Mouse (Mus musculus): ENCODE measurements around the gene Skp1a. TPM values are rescaled to one million over a fixed set of nuclear protein-coding genes. Genes with fewer than 3 reads are reported as not detected.

The Skp1a gene
- polyA plus RNA-seq, 1 experiment from 2014 or later = 790 TPM

DNA sequence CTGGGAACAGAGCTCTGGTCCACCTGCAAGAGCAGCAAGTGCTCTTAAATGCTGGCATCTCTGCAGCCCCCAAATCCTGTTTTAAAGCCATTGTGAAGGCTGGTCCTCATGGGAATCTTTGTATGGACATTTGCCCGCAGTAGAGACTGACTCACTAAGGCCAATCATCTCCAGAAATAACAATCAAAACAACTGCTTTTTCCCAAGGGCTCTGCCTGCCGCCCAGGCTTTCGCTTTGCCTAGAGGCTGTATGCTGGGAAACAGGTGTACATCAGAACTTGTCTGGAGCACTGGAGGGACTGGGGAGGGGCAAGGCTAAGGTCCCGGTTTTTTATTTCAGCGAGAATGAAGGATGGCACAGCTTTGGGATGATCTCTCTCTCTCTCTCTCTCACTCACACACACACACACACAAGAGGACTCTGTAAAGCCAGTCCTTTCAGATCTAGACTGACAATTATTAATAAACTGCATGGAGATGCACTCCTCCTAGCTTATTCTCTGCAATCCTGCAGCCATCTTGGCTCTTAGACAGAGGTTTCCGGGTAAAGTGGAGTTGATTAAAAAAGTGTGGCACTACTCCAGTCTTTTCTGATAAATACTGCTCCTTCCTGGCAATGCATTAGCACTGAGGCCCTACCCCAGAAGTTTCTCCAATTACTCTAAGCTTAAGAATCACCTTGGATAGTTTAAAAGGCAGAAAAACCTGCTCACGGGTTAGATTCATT is 2.9 kb upstream of the Skp1a start:
- H3K27me3 ChIP-seq = peaks cover 7% of the 10 kb centered on the region; the same call in 1 of the 2 replicates
- H3K4me3 ChIP-seq (replicated peaks) = no peak overlapping the region
- H3K4me1 ChIP-seq = peaks cover 23% of the 10 kb centered on the region
- H3K9ac ChIP-seq = no peak overlapping the region
- H3K27ac ChIP-seq = no peak overlapping the region
- H3K36me3 ChIP-seq = no peaks in the 10 kb centered on the region
- no peak for ATAC-seq (replicated peaks; ENCODE audit: low FRiP score)
- H3K4me2 ChIP-seq = no peak overlapping the region
- WGBS = 82% methylated on average over 7 of the region's 7 CpGs
- H3K9me3 ChIP-seq (replicated peaks) = no peaks in the 10 kb centered on the region

DNA sequence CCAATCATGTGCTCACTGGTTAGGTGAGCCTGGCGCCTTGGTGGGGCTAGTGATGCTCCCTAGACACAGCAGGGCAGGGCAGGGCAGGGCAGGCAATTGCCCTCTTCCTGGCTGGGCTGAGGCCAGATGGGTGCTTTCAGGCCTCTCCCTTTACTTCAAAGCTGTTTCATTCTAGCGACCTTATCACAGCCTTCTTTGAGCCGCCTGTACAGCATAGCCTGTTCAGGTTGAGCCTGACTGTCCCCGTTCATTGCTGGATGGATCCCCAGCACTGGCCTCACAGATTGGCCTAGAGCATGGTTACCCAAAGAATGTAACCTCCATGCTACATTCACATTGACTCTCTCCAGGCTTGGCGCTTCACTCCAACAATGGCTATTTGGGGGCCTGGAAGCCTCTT is 1.1 kb upstream of the Skp1a start:
- WGBS = 42% methylated on average over 5 of the region's 5 CpGs
- Histone ChIP-seq H3K9me3 (replicated peaks) (no peaks in the 10 kb centered on the region), H3K9ac (peak overlapping the region; percentile 95; the same call in 1 of the 2 replicates), H3K4me2 (peak overlapping the region; percentile 71), H3K27ac (peak overlapping the region; percentile 99), H3K36me3 (peaks cover 2% of the 10 kb centered on the region; the same call in 1 of the 2 replicates), H3K27me3 (no peaks in the 10 kb centered on the region), H3K4me1 (peaks cover 21% of the 10 kb centered on the region), H3K4me3 (replicated peaks) (peak overlapping the region; percentile 72)
- no peak for ATAC-seq (replicated peaks; ENCODE audit: low FRiP score)

- H3K9me3 ChIP-seq (replicated peaks) = no peaks in the 10 kb centered on the region
- peak overlapping the region; percentile 72 for H3K4me3 ChIP-seq (replicated peaks)
- 10% methylated on average over 3 of the region's 3 CpGs for WGBS
- peaks cover 26% of the 10 kb centered on the region for H3K36me3 ChIP-seq
- no peak for ATAC-seq (replicated peaks; ENCODE audit: low FRiP score)
- H3K4me2 ChIP-seq = peak overlapping the region; percentile 71
- peaks cover 21% of the 10 kb centered on the region for H3K4me1 ChIP-seq
- peak overlapping the region; percentile 95 for H3K9ac ChIP-seq
- H3K27ac ChIP-seq = 0 out of 2 replicates have a peak overlapping the region, but pooled peaks have one; percentile 99
- no peaks in the 10 kb centered on the region for H3K27me3 ChIP-seq
Measured at GRCm38 (mm10) chr11:52233043-52233653, 1.4 kb downstream of the Skp1a start.

GRCm38 (mm10) chr11:52233906-52234305 is 2.1 kb downstream of the Skp1a start:
- Histone ChIP-seq H3K4me3 (replicated peaks) (peak overlapping the region; percentile 72; the same call in 1 of the 2 replicates), H3K36me3 (peaks cover 33% of the 10 kb centered on the region), H3K9ac (no peak overlapping the region), H3K4me1 (peaks cover 21% of the 10 kb centered on the region), H3K27ac (no peak overlapping the region), H3K27me3 (no peaks in the 10 kb centered on the region), H3K9me3 (replicated peaks) (no peaks in the 10 kb centered on the region), H3K4me2 (peak overlapping the region; percentile 71)
- 75% methylated on average over 1 of the region's 1 CpGs for WGBS
- no peak for ATAC-seq (replicated peaks; ENCODE audit: low FRiP score)

DNA sequence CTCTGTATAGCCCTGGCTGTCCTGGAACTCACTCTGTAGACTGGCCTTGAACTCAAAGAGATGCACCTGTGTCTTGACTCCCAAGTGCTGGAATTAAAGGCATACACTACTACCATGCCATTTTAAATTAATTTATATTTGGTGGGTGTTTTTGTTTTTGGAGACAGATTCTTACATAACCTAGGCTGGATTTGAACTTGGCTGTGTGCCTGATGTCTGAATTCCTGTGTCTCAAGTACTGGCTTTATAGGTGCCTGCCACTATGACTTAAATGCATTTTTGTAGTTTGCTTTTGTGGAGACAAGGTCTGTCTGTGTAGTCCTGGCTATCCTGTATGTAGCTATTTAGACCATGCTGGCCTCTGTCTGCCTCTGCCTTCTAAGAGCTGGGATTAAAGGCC is 2.7 kb downstream of the Skp1a start:
- H3K4me2 ChIP-seq = no peak overlapping the region

GRCm38 (mm10) chr11:52240898-52241542 is 9.2 kb downstream of the Skp1a start:
- Histone ChIP-seq H3K27ac (no peak overlapping the region), H3K27me3 (no peaks in the 10 kb centered on the region), H3K36me3 (peaks cover 83% of the 10 kb centered on the region), H3K4me1 (no peaks in the 10 kb centered on the region), H3K4me3 (replicated peaks) (no peak overlapping the region), H3K9ac (no peak overlapping the region), H3K9me3 (replicated peaks) (no peaks in the 10 kb centered on the region), H3K4me2 (no peak overlapping the region)
- WGBS = 80% methylated on average over 4 of the region's 4 CpGs
- no peak for ATAC-seq (replicated peaks; ENCODE audit: low FRiP score)

More for the DNA sequence above, 2.7 kb downstream of the Skp1a start:
- ATAC-seq (replicated peaks; ENCODE audit: low FRiP score) = no peak
- H3K4me3 ChIP-seq (replicated peaks) = no peak overlapping the region
- no peaks in the 10 kb centered on the region for H3K27me3 ChIP-seq
- peaks cover 38% of the 10 kb centered on the region for H3K36me3 ChIP-seq
- no peak overlapping the region for H3K27ac ChIP-seq
- H3K4me1 ChIP-seq = peaks cover 21% of the 10 kb centered on the region
- H3K9me3 ChIP-seq (replicated peaks) = no peaks in the 10 kb centered on the region
- H3K9ac ChIP-seq = no peak overlapping the region

GRCm38 (mm10) chr11:52249452-52249851 is 17.7 kb downstream of the Skp1a start:
- ATAC-seq (replicated peaks; ENCODE audit: low FRiP score) = no peak
- H3K27ac ChIP-seq = no peak overlapping the region
- no peaks in the 10 kb centered on the region for H3K27me3 ChIP-seq
- H3K4me3 ChIP-seq (replicated peaks) = no peak overlapping the region
- no peaks in the 10 kb centered on the region for H3K4me1 ChIP-seq
- H3K9me3 ChIP-seq (replicated peaks) = no peaks in the 10 kb centered on the region
- peaks cover 67% of the 10 kb centered on the region for H3K36me3 ChIP-seq
- no peak overlapping the region for H3K4me2 ChIP-seq
- WGBS = 96% methylated on average over 2 of the region's 2 CpGs
- no peak overlapping the region for H3K9ac ChIP-seq

- no peak overlapping the region for H3K27ac ChIP-seq
- ATAC-seq (replicated peaks; ENCODE audit: low FRiP score) = no peak
- no peak overlapping the region for H3K9ac ChIP-seq
- no peak overlapping the region for H3K4me2 ChIP-seq
- WGBS = 81% methylated on average over 5 of the region's 5 CpGs
- no peaks in the 10 kb centered on the region for H3K9me3 ChIP-seq (replicated peaks)
- peaks cover 65% of the 10 kb centered on the region for H3K36me3 ChIP-seq
- H3K4me1 ChIP-seq = no peaks in the 10 kb centered on the region
- no peak overlapping the region for H3K4me3 ChIP-seq (replicated peaks)
- H3K27me3 ChIP-seq = no peaks in the 10 kb centered on the region
Measured at GRCm38 (mm10) chr11:52251770-52252169, 20.0 kb downstream of the Skp1a start.

DNA sequence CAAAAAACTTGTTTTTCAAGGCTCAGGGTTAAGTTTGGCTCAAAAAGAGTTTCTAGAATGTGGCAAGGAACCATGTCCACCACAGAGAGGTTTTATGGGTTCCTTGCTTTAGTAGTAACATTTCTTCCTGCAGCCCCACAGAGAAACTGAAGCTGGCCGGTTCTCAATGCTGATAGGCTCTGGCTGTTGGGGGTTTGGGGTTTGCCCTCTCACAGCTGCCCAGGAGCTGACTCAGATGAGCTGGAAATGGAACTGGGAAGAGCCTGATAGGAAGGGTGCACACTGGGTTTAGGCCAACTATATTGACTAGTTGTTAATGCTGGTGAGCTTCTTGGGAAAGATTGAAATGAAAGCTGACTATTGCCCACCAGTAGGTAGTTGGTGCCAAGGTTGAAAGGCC is 20.9 kb downstream of the Skp1a start:
- Histone ChIP-seq H3K27ac (no peak overlapping the region), H3K4me1 (no peaks in the 10 kb centered on the region), H3K4me2 (no peak overlapping the region), H3K36me3 (peaks cover 64% of the 10 kb centered on the region), H3K9ac (no peak overlapping the region), H3K9me3 (replicated peaks) (no peaks in the 10 kb centered on the region), H3K27me3 (no peaks in the 10 kb centered on the region), H3K4me3 (replicated peaks) (no peak overlapping the region)
- no peak for ATAC-seq (replicated peaks; ENCODE audit: low FRiP score)
- WGBS = 47% methylated on average over 1 of the region's 1 CpGs

GRCm38 (mm10) chr11:52253674-52254375 is 22.0 kb downstream of the Skp1a start:
- H3K27me3 ChIP-seq = no peaks in the 10 kb centered on the region
- no peak overlapping the region for H3K4me2 ChIP-seq
- no peak overlapping the region for H3K4me3 ChIP-seq (replicated peaks)
- WGBS = 67% methylated on average over 11 of the region's 11 CpGs
- no peaks in the 10 kb centered on the region for H3K9me3 ChIP-seq (replicated peaks)
- no peak overlapping the region for H3K27ac ChIP-seq
- H3K36me3 ChIP-seq = peaks cover 52% of the 10 kb centered on the region
- H3K9ac ChIP-seq = no peak overlapping the region
- H3K4me1 ChIP-seq = no peaks in the 10 kb centered on the region
- no peak for ATAC-seq (replicated peaks; ENCODE audit: low FRiP score)

DNA sequence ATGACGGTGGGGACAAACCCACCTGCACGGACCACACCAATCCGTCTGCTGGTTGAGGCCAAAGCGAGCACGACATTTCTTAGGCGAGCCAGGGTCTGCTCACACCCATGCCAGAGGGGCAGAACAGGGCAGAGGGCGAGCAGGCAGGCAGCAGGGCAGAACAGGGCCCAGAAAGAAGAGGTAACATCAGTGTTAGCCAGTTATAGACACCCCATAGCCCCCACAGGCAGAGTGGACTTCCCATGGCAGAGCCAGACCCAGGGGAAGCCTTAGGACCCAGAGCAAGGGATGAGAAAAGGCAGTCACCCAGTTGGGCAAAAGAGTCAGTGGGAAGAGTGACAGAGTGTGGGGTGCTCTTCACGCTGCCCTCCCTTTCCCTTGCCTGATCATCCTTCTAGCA is 23.3 kb downstream of the Skp1a start:
- Histone ChIP-seq H3K4me1 (no peaks in the 10 kb centered on the region), H3K27ac (no peak overlapping the region), H3K27me3 (no peaks in the 10 kb centered on the region), H3K36me3 (peaks cover 46% of the 10 kb centered on the region), H3K9me3 (replicated peaks) (no peaks in the 10 kb centered on the region), H3K4me2 (no peak overlapping the region), H3K4me3 (replicated peaks) (no peak overlapping the region), H3K9ac (no peak overlapping the region)
- WGBS = 86% methylated on average over 8 of the region's 8 CpGs
- ATAC-seq (replicated peaks; ENCODE audit: low FRiP score) = no peak

DNA sequence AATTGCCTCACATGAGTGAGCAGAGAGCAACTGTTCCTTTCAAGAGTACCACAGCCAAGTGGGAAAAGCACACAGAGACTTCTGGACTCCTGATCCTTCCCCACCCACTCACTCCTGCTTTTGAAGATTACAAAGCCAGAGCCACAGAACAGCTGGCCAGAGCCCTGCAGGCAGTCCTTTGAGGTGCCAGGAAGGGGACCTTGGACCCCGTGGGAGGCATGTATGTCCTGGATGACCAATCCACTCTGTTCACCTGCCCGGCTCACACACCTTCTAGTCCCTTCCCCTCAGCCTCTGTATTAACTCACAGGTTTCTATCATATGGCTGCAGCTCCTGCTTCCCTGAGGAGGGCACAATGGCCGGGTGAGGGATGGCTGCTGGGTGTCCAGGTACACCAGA is 25.6 kb downstream of the Skp1a start:
- Histone ChIP-seq H3K27ac (no peak overlapping the region), H3K9ac (no peak overlapping the region), H3K27me3 (no peaks in the 10 kb centered on the region), H3K36me3 (peaks cover 39% of the 10 kb centered on the region), H3K4me3 (replicated peaks) (no peak overlapping the region), H3K9me3 (replicated peaks) (no peaks in the 10 kb centered on the region), H3K4me1 (0 out of 2 replicates have a peak, but pooled peaks cover 3% of the 10 kb centered on the region), H3K4me2 (no peak overlapping the region)
- no peak for ATAC-seq (replicated peaks; ENCODE audit: low FRiP score)
- 83% methylated on average over 3 of the region's 3 CpGs for WGBS
